Mouse (Mus musculus) heart, adult 11 months (tissue): ENCODE data around the gene B4galt1.

Experiments
- DNase-seq: peaks from one replicate; pipeline ENCODE4 v3.0.0; 2022

Gene B4galt1

DNA sequence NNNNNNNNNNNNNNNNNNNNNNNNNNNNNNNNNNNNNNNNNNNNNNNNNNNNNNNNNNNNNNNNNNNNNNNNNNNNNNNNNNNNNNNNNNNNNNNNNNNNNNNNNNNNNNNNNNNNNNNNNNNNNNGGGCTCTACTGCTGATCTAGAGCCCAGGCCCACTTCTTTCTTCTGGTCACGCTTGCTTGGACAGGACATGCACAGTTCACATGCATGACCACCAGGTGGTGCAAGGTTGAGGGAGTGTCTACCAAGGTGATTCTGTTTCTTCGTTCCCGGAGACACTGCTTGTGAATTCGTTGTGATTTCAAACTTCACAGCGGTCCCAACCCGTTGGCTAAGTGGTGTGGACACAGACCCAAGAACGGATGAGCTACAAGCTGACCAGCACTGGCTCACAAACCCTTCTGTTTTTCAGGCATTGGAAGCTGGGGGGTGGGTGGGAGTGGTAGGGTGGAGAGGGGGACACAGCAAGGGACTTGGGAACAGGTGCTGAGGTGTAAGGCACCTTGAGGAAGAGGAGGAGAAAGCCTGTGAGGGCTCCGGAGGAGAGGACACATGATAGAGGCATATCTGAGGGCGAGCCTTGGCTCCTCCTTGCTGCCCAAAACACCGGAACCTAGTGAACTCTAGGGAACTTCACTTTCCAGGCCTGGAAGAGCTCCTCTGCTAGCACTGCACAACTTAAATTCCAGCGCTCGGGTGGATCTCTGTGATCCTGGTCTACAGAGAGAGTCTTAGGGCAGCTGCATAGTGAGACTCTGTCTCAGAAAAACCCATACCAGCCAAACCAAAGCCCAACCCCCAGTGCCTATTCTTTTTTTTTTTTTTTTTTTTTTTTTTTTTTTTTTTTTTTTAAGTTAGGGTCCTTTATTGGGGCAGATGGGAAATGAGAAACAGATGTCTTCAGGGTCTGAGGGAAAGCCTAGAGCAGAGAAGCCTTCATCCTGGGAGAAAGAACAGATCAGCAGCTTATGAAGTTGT lies 79.2 kb downstream of the B4galt1 start:
- DNase-seq, result peak; percentile 96

- peak; percentile 51 for DNase-seq
Observed at GRCm38 (mm10) chr4:40759876-40760275, 93.9 kb downstream of the B4galt1 start.

GRCm38 (mm10) chr4:40757780-40758420 lies 95.9 kb downstream of the B4galt1 start, which contains the start of gene Smu1:
Gene Smu1 (minus strand): TSS chr4:40757923.
- DNase-seq, result peak; percentile 99

DNA sequence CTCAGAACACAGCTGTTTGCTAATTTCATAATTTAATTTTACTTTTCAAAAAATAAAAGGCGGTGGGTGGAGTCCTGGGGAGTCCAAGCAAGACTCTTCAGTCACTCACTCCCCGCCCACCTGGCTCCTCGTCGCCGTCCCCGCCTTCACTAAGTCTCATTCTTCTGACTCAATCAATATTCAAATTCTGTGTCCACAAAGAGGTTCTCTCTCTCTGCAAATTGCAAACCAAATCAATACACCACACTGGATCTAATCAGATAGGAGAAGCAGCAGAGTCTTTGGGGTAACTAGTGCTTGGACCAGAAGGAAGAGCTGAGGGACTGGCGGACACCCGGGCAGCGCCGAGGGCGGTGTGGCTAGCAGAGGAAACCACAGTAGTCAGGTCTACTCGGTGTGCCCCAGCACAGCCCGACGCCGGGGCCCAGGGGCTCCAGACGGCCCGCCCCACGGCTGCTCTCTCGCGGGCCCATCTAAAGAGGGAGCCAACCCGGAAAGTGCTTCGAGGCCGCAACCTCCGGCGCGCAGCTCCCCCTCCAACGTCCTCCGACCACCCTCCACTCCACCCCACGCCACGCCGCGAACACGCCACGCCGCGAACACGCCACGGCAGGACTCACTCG lies 96.5 kb downstream of the B4galt1 start:
- peak; percentile 86 for DNase-seq
